Mouse (Mus musculus) stomach, embryonic 14.5 days (tissue): ENCODE data around the gene Slc39a2. TPM values are rescaled to one million over a fixed set of nuclear protein-coding genes. Genes with fewer than 3 reads are reported as not detected.
"Not testable (repeated sequence)": the region's sequence is repeated elsewhere in the genome, so short reads cannot be mapped to it uniquely, and the experiment has no call there.

Experiments used
- ATAC-seq: fragments of 200-750 bp; cut with Nextera tagmentation; 2 replicates; pipeline ENCODE4 v1.8.0; 2017; ENCODE audit warnings: low read depth, moderate TSS enrichment; ENCODE audit not compliant: insufficient number of reproducible peaks, insufficient read depth, low FRiP score
- H3K27ac ChIP-seq: fragments of 300-500 bp; sonication (generic); 2 replicates; pipeline ENCODE4 v1.5.1; 2014; ENCODE audit warnings: mild to moderate bottlenecking, low read length, moderate library complexity, mixed read lengths
- H3K27me3 ChIP-seq: fragments of 300-500 bp; sonication (generic); 2 replicates; pipeline ENCODE4 v1.6.1; 2014; ENCODE audit warnings: low read length, control low read depth, mixed read lengths; ENCODE audit not compliant: control insufficient read depth, insufficient read depth
- H3K36me3 ChIP-seq: fragments of 300-500 bp; sonication (generic); 2 replicates; pipeline ENCODE4 v1.6.1; 2014; ENCODE audit warnings: mild to moderate bottlenecking, control low read depth, low read length, moderate library complexity, mixed read lengths; ENCODE audit not compliant: control insufficient read depth, insufficient read depth
- H3K4me1 ChIP-seq: fragments of 300-500 bp; sonication (generic); 2 replicates; pipeline ENCODE4 v1.6.1; 2014; ENCODE audit warnings: low read length, control low read depth, mixed read lengths; ENCODE audit not compliant: control insufficient read depth, insufficient read depth
- H3K4me2 ChIP-seq: fragments of 300-500 bp; sonication (generic); replicated peaks from 2 replicates; pipeline ENCODE4 v1.6.1; 2014; ENCODE audit warnings: low read depth, low read length, control low read depth
- H3K4me3 ChIP-seq: fragments of 300-500 bp; sonication (generic); 2 replicates; pipeline ENCODE4 v1.5.1; 2014; ENCODE audit warnings: low read depth, low read length, control low read depth
- H3K9ac ChIP-seq: fragments of 300-500 bp; sonication (generic); replicated peaks from 2 replicates; pipeline ENCODE4 v1.6.1; 2014; ENCODE audit warnings: low read depth, mild to moderate bottlenecking, control low read depth, low read length, moderate library complexity, mixed read lengths
- H3K9me3 ChIP-seq: fragments of 300-500 bp; sonication (generic); 2 replicates; pipeline ENCODE4 v1.6.1; 2016; ENCODE audit warnings: low read depth, low read length, control low read depth; ENCODE audit not compliant: control insufficient read depth
- WGBS: fragments of 180-500 bp; shearing (Covaris S2); extraction: QIAGEN DNeasy Blood & Tissue Kit; methylation state at CpG from one replicate; pipeline ENCODE4 v1.1.7; 2014; 5-methylcytosine and 5-hydroxymethylcytosine counted together
- polyA plus RNA-seq: library from polyadenylated mRNA; unstranded; fragments of >200 nt; fragmentation: Nextera tagmentation; extraction: Ambion mirVana; gene quantifications from 2 replicates; pipeline ENCODE4 v1.2.1, GENCODE M21; 2014

The Slc39a2 gene
- polyA plus RNA-seq, 1 experiment from 2014 or later = 0.30 TPM

- 58% methylated on average over 16 of the region's 16 CpGs for WGBS
- H3K36me3 ChIP-seq = no peaks in the 10 kb centered on the region
- H3K9me3 ChIP-seq = no peaks in the 10 kb centered on the region
- no peaks in the 10 kb centered on the region for H3K27me3 ChIP-seq
- ATAC-seq = peak; percentile 77; the same call in 1 of the 2 replicates
- H3K4me1 ChIP-seq = peaks cover 11% of the 10 kb centered on the region
- peak overlapping the region; percentile 79; the same call in 1 of the 2 replicates for H3K27ac ChIP-seq
- H3K4me3 ChIP-seq = no peak overlapping the region
- no peak overlapping the region for H3K9ac ChIP-seq
- H3K4me2 ChIP-seq = no peak overlapping the region
Observed at GRCm38 (mm10) chr14:51921759-51922570, 29.3 kb downstream of the Slc39a2 start.

- no peaks in the 10 kb centered on the region for H3K27me3 ChIP-seq
- no peak for ATAC-seq
- H3K4me3 ChIP-seq = no peak within 1 kb of the TSS
- no peak within 1 kb of the TSS for H3K4me2 ChIP-seq
- H3K27ac ChIP-seq = peak within 1 kb of the TSS; percentile 79; the same call in 1 of the 2 replicates
- 88% methylated on average over 7 of the region's 7 CpGs for WGBS
- H3K9me3 ChIP-seq = no peaks in the 10 kb centered on the region
- H3K4me1 ChIP-seq = peaks cover 11% of the 10 kb centered on the region
- H3K36me3 ChIP-seq = no peaks in the 10 kb centered on the region
- H3K9ac ChIP-seq = no peak within 1 kb of the TSS
Observed at GRCm38 (mm10) chr14:51922571-51922865, 29.8 kb downstream of the Slc39a2 start, which contains the start of gene Rnase13. TSS of gene Rnase13 (minus strand) at chr14:51922773.

GRCm38 (mm10) chr14:51922910-51923309, 30.2 kb downstream of the Slc39a2 start:
- no peak overlapping the region for H3K27ac ChIP-seq
- no peak overlapping the region for H3K4me2 ChIP-seq
- no peak overlapping the region for H3K4me3 ChIP-seq
- no peaks in the 10 kb centered on the region for H3K36me3 ChIP-seq
- H3K4me1 ChIP-seq = peaks cover 11% of the 10 kb centered on the region
- 90% methylated on average over 2 of the region's 2 CpGs for WGBS
- no peaks in the 10 kb centered on the region for H3K27me3 ChIP-seq
- no peak overlapping the region for H3K9ac ChIP-seq
- H3K9me3 ChIP-seq = no peaks in the 10 kb centered on the region
- ATAC-seq = no peak

- 78% methylated on average over 4 of the region's 4 CpGs for WGBS
- no peak overlapping the region for H3K4me2 ChIP-seq
Observed at GRCm38 (mm10) chr14:51923492-51923891, 30.8 kb downstream of the Slc39a2 start.

GRCm38 (mm10) chr14:51926930-51927329, 34.2 kb downstream of the Slc39a2 start:
- H3K36me3 ChIP-seq, H3K9me3 ChIP-seq, H3K4me3 ChIP-seq, H3K4me2 ChIP-seq, ATAC-seq, H3K9ac ChIP-seq, H3K27me3 ChIP-seq, H3K27ac ChIP-seq: not testable (repeated sequence)
- H3K4me1 ChIP-seq = peaks cover 19% of the 10 kb centered on the region
- WGBS = 95% methylated on average over 11 of the region's 11 CpGs

More at GRCm38 (mm10) chr14:51923492-51923891, 30.8 kb downstream of the Slc39a2 start:
- Histone ChIP-seq H3K9me3 (no peaks in the 10 kb centered on the region), H3K27me3 (no peaks in the 10 kb centered on the region), H3K36me3 (no peaks in the 10 kb centered on the region), H3K9ac (no peak overlapping the region), H3K4me3 (no peak overlapping the region), H3K27ac (no peak overlapping the region), H3K4me1 (peaks cover 11% of the 10 kb centered on the region)
- no peak for ATAC-seq

- 0 out of 2 replicates have a peak, but pooled peaks have one; percentile 23 for ATAC-seq
- H3K27ac ChIP-seq = peak overlapping the region; percentile 61
- peaks cover 15% of the 10 kb centered on the region; the same call in 1 of the 2 replicates for H3K4me1 ChIP-seq
- H3K36me3 ChIP-seq = no peaks in the 10 kb centered on the region
- no peak overlapping the region for H3K4me3 ChIP-seq
- H3K4me2 ChIP-seq = no peak overlapping the region
- H3K9ac ChIP-seq = no peak overlapping the region
- H3K9me3 ChIP-seq = no peaks in the 10 kb centered on the region
- no peaks in the 10 kb centered on the region for H3K27me3 ChIP-seq
- WGBS = 53% methylated on average over 8 of the region's 8 CpGs
Observed at GRCm38 (mm10) chr14:51929309-51929943, 36.7 kb downstream of the Slc39a2 start.

- Histone ChIP-seq H3K4me1 (peaks cover 15% of the 10 kb centered on the region; the same call in 1 of the 2 replicates), H3K9me3 (no peaks in the 10 kb centered on the region), H3K9ac (no peak overlapping the region), H3K27ac (peak overlapping the region; percentile 61), H3K4me2 (no peak overlapping the region), H3K4me3 (no peak overlapping the region), H3K36me3 (no peaks in the 10 kb centered on the region), H3K27me3 (no peaks in the 10 kb centered on the region)
- 44% methylated on average over 9 of the region's 9 CpGs for WGBS
- no peak for ATAC-seq
Observed at GRCm38 (mm10) chr14:51929968-51930367, 37.3 kb downstream of the Slc39a2 start.

GRCm38 (mm10) chr14:51930824-51931223, 38.1 kb downstream of the Slc39a2 start:
- peak; percentile 81; the same call in 1 of the 2 replicates for ATAC-seq
- Histone ChIP-seq H3K9me3 (no peaks in the 10 kb centered on the region), H3K9ac (0 out of 2 replicates have a peak overlapping the region, but pooled peaks have one; percentile 7), H3K4me1 (peaks cover 15% of the 10 kb centered on the region; the same call in 1 of the 2 replicates), H3K4me2 (no peak overlapping the region), H3K27me3 (no peaks in the 10 kb centered on the region), H3K4me3 (no peak overlapping the region), H3K36me3 (no peaks in the 10 kb centered on the region), H3K27ac (0 out of 2 replicates have a peak overlapping the region, but pooled peaks have one; percentile 61)
- 29% methylated on average over 5 of the region's 5 CpGs for WGBS
